Mouse (Mus musculus) cerebellum, postnatal 4 days (tissue): ENCODE data around the gene Gm42420.

ENCODE experiments used
- DNase-seq, 2 experiments: peaks; one replicate each; pipeline ENCODE4 v3.0.0; 2022; ENCODE audit warnings: low spot score in 2 of 2, mixed read lengths in 1 of 2

Gm42420 gene

DNA sequence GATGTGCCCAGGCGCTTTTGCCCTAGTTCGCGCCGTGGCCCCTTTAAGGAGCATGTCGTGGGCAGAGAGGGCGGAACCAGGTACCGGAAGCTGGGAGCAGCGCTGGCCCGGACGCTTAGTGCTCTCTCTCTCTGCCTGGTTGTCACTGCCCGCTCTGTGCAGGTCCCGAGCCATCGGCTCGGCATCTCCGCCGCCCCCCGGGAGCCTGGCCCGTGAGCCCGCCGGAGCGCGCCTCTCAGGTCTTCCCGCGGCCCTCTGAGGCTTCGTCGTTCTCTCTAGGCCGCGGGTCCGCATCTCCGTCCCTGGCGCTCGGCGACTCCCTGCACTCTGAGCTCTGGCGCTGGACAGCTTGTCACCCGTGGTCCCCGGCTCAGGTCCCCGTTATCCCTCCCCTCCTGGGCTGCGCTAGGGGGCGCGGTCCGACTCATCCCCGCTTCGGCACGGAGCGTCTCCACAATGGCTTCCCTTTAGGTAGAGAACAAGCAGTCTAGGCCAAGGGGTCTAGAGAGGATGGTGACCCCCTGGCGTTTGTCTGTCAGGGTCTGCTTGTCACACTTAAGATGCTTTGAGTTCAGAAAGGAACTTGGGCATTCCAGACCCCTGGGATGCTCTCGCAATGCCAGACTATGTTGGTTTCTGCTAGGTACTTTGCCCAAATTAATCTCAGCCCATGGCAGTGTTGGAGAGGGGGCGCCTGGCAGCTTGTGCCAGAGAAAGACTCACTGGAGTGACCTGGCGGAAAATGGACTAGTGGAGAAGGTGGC lies 11.6 kb upstream of the Gm42420 start, which contains the start of gene Adck2:
Gene Adck2 (plus strand): TSS at position 83 of the 764 bp plus-strand sequence.
- DNase-seq: peak; percentile 47 to 68

DNA sequence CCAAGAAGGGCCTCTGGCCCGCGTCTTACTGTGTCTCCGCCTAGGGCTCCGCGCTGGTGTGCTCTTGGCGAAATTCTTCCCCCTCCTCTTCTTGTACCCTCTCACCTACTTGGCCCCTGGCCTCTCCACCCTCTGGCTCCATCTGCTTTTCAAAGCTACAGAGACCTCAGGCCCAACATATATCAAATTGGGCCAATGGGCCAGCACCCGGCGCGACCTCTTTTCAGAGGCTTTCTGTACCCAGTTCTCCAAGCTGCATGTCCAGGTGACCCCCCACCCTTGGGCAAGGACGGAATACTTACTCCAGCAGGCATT lies 11.0 kb upstream of the Gm42420 start:
- DNase-seq: no peak

DNA sequence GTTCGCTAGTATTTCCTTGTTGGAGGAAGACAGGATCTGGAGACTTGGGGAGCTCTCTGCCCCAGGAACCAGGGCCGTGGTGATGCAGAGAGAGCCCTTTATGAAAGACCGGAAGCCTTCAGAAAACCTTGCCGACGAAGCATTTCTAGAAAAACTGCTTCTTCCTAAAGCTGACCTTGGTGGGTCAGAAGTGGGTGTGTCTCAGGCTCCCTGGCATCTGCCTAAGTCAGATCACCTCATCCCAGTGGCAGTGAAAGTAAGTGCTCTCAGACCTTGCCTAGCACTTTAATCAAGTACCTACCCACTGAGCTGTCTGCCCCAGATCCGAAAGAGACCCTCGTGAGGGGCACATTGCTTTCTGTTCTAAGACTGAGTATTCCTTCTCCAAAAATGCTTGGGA lies 10.6 kb upstream of the Gm42420 start:
- DNase-seq: no peak

DNA sequence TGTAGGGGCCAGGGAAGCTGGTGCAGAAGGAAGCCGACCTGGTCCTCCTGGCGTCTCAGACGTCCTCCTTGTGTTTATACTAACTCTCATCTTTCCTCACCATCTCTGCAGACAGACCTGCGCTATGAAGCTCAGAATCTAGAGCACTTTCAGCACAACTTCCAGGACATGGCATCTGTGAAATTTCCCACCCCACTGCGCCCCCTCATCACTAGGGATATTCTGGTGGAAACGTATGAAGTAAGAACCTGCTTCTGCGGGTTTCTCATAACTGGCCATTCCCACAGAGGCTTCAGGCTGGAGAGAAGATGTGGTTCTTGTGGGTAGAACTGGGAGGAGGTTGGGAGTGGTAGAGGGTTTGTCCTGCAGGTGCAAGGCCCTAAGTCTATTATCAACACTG lies 6.0 kb upstream of the Gm42420 start:
- no peak for DNase-seq

DNA sequence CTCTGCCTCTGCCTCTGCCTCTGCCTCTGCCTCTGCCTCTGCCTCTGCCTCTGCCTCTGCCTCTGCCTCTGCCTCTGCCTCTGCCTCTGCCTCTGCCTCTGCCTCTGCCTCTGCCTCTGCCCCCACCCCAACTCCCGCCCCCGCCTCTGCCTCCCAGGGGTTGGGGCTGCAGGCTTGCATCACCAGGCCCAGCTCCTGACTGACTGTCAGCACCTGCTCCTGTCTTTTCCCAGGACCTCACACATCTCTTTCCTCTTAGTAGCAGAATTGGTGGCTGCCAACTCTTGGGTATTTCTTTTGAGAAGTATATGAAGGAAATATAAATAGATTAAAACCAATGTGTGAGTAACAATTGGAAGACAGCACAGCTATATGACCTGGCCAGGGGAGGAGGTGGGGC lies 5.0 kb upstream of the Gm42420 start:
- no peak for DNase-seq

DNA sequence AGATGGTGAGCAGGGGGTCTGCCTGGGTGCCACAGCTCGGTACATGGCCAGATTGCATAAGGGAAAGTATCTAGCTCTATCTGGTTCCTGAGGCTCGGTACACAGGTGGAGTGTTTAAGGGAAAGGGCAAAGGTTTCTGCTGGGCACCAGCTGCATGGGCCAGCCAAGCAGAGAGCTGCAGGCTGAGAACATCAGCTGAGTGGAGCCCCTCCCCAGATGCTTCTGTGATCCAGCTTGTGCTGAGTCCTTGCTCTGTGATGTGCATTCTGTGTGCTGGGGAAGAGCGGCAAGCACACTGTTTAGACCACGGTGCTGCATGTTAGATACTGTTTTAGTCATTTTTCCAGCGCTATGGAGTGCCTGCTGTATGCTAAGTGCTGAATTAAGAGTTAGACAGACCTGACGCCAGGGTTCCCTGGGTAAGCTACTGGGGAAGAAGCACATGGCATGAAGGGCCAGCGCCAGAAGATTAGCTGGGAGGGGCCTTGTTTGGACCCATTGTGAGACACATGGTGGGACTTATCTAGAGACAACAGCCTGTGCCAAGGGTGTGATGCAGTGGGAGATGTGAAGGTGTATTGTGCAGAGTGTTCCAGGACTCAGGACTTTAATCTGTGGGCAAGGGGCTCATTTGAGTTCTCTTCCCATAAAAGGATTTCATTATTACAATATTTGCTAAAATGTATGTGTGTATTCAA lies 4.3 kb upstream of the Gm42420 start:
- DNase-seq: no peak

DNA sequence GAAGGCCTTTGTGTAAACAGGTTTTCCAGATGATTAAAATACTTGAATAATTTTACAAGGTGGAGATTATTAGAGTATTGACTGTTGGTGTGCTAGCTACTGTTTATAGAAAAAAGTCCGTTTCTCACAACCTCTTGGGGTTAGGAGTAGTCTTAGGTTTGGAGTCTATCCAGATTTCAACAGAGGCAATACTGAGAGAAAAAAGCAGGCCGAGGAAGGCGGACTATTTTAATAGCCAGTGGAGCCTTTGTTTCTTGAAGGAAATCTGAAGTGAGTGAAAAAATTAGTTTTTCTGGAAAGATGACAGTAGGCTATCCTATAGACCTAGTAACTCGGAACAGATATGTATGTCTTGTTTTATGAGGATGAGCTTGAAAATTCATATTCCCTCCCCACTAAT lies 5.9 kb downstream of the Gm42420 start:
- no peak for DNase-seq

DNA sequence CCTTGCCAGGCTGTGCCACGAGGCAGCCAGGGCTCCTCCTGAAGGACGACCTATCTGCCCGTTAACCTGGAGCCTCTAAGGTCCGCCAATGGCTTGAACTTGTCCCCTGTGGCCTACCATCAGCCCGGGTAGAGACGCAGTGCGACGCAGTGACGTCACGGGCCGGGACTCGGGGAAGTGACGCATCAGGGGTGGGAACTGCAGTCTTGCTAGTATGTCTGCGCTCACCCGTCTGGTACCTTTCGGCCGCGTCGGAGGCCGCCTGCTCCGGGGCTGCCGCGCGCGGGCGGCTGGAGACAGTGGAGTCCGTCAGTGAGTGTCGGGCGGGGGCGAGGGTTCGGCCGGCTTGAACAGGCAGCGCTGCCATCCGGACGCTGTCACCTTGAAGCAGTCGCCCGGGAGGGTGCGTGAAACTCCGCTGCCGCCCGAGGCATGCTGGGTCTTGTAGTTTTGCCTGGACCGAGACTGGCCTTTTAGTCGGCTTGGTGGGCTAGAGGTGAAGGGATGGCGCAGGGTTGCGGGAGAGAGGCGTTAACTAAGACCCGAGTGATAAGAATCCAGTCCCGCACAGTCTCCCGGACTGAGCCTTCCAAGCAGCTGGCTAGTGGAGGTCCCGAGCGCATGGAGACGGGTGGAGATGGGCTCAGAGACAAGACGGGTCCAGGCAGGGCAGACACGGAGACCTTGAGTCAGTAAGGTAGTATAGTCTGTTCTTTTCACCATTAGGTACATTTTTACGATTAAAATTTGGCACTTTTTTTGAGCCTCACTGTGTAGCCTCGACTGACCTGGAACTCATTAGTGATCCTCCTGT lies 7.1 kb downstream of the Gm42420 start, which contains the start of gene Ndufb2:
Gene Ndufb2 (plus strand): TSS at position 174 of the 814 bp plus-strand sequence.
- peak; percentile 74 to 92 for DNase-seq

DNA sequence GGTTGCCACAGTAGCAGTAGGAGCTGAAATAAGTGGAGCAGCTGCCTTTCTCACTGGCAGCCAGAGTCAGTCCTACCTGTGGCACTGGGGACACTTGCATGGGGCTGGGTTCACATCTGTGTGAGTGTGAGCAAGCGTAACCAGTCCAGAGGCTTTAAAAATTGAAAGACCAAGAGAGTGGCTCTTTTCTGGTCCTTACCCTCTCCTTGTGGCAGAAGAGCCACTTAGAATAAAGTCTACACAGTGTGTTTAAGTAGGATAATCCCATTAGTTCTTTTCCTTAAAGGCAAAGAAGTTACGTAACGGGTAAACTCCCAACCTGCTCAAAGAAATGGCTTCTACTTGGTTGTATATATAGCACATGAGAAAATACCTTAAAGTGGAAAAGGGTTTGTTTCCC lies 15.3 kb downstream of the Gm42420 start:
- no peak for DNase-seq

DNA sequence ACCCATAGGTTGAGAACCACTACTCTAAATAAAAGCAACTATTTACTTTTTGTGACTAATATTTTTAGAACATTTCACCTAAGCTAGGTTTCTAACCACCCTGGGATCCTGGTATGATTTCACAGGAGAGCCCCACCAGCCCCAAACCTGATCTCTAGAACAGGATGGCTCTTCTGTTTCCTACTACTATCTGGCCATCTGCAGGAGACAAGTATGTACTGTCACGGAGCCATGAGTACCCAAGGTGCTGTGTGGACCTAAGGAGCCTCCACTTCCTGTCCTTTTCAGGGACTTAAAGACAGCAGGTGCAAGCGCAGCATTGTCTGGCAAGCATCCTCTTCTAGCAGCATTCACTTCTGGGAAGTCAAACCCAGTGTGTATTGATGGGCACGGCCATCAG lies 16.3 kb downstream of the Gm42420 start:
- no peak for DNase-seq

DNA sequence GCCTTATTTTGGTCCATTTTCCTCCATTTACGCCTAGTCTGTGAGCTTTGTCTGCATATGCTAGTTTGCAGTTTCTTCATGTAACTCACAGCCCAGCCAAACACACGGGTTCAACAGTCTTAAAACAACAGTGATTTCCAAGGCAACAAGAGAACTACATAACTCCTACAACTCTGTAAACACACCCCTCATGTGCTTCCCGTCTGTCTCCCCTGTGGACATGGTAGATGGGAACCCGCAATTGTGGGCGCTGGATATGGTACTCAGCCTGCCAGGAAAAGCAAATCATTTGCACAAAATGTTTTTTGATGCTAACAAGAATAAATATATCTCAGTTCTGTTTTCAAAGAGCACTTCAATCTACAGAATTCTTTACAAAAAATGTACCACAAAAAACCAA lies 19.0 kb downstream of the Gm42420 start:
- DNase-seq: no peak

DNA sequence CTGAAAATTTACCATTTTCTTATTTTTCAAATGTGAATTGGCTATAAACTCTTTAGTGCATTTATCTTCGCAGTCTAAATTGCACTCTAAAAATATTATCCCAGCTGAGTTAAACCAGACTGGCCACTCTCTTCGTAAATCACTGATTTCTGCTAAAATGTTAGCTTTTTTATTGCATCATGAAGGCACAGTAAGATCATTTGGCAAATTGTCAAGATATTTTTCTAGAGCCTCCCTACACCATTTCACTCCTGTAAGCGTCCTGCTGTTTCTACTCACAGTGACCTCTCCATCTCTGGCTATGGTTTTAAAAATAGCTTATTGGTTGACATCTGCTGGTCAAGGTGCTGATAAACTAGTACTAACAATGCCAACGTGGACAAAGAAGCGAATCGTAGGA lies 20.5 kb downstream of the Gm42420 start:
- no peak for DNase-seq

DNA sequence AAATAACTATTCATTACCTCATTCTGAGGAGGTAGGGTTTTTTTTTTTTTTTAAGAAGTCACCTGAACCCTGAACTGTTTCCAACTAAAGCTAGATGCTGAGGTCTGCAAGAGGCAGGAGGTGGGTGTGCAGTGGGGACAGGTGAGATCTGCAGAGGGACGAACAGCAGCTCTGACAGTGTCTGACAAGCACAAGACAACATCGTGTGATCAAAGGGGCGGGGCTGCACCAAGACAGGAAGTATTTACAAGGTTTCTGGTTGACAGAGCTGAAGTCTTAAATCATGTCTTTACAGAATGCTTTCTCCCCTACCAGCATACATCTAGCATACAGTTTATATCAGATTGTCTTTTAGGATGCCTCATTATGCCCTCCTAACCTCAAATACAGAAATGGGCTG lies 21.3 kb downstream of the Gm42420 start:
- DNase-seq: no peak

DNA sequence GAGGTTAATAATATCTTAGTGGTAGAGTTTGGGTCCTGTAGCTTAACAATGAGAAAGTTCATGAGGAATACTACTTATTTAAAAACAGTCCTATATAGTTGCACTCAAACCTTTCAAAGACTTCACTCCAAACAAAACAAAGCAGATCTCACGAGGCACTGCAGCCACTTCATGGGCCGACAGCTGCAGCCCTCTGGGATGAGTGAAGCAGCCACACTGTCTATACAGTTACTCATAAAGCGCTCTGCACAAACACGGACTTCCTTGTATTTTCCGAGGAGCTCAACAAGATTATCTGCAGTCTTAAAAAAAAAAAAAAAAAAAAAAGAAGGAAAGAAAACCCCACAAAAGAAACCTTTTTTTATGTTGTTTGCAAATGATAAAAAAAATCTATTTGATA lies 21.8 kb downstream of the Gm42420 start:
- no peak for DNase-seq

DNA sequence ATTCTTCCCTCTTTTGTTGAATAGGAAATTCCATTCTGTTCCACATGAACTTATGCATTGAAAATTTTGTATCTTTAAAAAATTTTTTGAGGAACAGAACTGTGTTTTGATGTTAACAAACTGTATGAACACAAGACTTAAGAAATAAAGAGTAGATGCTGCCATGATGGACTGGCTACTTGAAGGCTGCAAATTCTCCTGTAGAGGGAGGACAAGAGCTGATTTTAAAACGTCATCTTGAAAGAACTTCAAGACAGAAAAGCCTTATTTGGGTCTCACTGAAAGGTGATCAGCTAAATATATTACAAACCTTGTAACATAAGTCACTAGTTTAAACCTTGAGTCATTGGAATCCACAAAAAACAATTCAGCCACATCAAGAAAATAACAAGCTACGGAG lies 24.7 kb downstream of the Gm42420 start:
- no peak for DNase-seq

DNA sequence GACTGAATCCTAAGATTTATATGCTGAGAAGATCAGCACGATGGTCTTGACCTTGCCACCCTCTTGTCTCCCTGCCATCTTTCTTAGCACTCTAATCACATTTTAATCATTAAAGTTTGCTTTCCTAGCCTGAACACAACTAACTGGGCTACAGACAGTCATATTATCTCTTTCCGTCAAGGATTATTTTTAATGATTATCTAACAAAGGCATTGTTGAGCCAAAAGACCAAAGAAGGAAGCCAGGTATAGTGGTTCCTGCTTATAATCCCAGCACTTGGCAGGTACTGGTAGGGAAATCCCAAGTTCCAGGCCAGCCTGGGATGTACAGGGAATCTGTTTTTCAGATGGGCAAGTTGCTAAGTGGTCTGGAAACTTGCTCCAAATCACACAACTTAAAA lies 25.7 kb downstream of the Gm42420 start:
- no peak for DNase-seq
